Mouse (Mus musculus): ENCODE results near the gene Spocd1. TPM values are rescaled to one million over a fixed set of nuclear protein-coding genes. Genes with fewer than 3 reads are reported as not detected.

Gene Spocd1
- polyA plus RNA-seq, 1 experiment from 2014 or later, result not detected

DNA sequence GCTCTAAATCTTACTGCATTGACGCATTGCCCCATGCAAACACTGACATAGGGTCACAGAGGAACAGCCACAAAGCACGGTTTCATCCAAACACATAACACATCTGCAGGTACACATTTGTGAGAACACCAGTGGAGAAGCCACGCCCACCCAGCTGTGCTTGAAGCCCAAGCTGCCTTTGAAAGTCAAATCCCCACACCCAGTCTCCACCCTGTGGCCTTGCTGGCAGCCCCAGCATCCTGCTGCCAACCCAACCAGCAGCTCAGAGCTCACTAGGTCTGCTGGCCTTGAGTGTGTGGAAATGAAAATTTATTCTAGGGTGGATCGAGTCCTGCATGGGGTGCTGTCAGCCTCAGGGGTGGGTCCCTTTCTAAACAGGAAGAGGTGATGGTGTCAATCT is 48.2 kb downstream of the Spocd1 start:
- peaks cover 8% of the 10 kb centered on the region; the same call in 1 of the 2 replicates for H3K4me1 ChIP-seq (ENCODE audit: control insufficient read depth, insufficient read depth, low read length)
- 0 out of 2 replicates have a peak, but pooled peaks cover 2% of the 10 kb centered on the region for H3K27me3 ChIP-seq (ENCODE audit: control insufficient read depth, insufficient read depth, low read length)
- 45% methylated on average over 4 of the region's 4 CpGs for WGBS
- no peaks in the 10 kb centered on the region for H3K9me3 ChIP-seq (ENCODE audit: control insufficient read depth, low read length)
- H3K4me3 ChIP-seq (ENCODE audit: low read depth, low read length), result no peak overlapping the region
- no peak overlapping the region for H3K9ac ChIP-seq (replicated peaks; ENCODE audit: low read depth, low read length)
- H3K36me3 ChIP-seq (ENCODE audit: control insufficient read depth, insufficient read depth, low read length), result no peaks in the 10 kb centered on the region
- no peak overlapping the region for H3K4me2 ChIP-seq (ENCODE audit: low read depth, low read length)
- no peak overlapping the region for H3K27ac ChIP-seq (ENCODE audit: low read depth, low read length)
- no peak for ATAC-seq (ENCODE audit: low read depth)

DNA sequence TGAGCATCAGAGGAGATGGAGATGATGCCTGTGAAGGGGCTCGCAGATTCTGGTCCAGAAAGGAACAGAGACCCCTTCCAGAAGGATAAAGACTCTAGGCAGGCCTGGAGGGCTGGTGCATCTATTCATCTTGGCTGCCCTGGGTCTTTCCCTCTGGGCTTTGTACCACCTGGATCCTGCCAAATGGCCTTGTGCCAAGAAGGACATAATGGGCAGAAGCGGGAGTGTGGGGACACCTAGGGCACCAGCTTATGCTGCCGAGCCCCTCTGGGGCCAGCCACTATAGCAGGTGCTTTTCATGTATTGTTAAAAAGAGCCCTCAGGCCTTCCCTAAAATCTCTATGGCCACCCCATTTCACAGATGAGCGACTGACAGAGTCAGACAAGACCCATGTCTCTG is 49.2 kb downstream of the Spocd1 start:
- 58% methylated on average over 4 of the region's 4 CpGs for WGBS
- ATAC-seq (ENCODE audit: low read depth), result no peak

DNA sequence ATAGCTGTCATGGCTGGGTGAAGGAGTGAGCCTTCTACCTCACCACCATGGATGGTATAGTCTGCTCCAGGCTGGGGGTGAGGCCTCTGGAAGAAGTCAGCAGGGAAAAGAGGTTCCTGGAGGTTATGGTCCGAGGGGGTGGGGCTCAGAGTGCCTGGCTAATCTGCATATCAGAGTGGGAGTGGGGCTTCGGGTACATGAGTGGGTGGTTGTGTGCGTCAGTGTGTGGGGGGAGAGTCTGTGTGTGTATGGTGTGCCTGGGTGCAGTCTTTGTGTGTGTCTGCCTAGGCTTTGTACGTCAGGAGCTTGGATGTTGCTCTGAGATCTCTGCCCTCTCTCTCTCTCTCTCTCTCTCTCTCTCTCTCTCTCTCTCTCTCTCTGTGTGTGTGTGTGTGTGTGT is 49.9 kb downstream of the Spocd1 start:
- ATAC-seq (ENCODE audit: low read depth), result no peak
- H3K4me3 ChIP-seq (ENCODE audit: low read depth, low read length), result no peak overlapping the region
- no peak overlapping the region for H3K9ac ChIP-seq (replicated peaks; ENCODE audit: low read depth, low read length)
- H3K27me3 ChIP-seq (ENCODE audit: control insufficient read depth, insufficient read depth, low read length), result 0 out of 2 replicates have a peak, but pooled peaks cover 2% of the 10 kb centered on the region
- H3K36me3 ChIP-seq (ENCODE audit: control insufficient read depth, insufficient read depth, low read length), result no peaks in the 10 kb centered on the region
- H3K4me2 ChIP-seq (ENCODE audit: low read depth, low read length), result no peak overlapping the region
- peaks cover 24% of the 10 kb centered on the region for H3K4me1 ChIP-seq (ENCODE audit: control insufficient read depth, insufficient read depth, low read length)
- H3K9me3 ChIP-seq (ENCODE audit: control insufficient read depth, low read length), result no peaks in the 10 kb centered on the region
- no peak overlapping the region for H3K27ac ChIP-seq (ENCODE audit: low read depth, low read length)
- 66% methylated on average over 4 of the region's 4 CpGs for WGBS

More for the DNA sequence above, 49.2 kb downstream of the Spocd1 start:
- Histone ChIP-seq H3K27ac (ENCODE audit: low read depth, low read length) (no peak overlapping the region), H3K4me3 (ENCODE audit: low read depth, low read length) (no peak overlapping the region), H3K27me3 (ENCODE audit: control insufficient read depth, insufficient read depth, low read length) (0 out of 2 replicates have a peak, but pooled peaks cover 2% of the 10 kb centered on the region), H3K9ac (replicated peaks; ENCODE audit: low read depth, low read length) (no peak overlapping the region), H3K9me3 (ENCODE audit: control insufficient read depth, low read length) (no peaks in the 10 kb centered on the region), H3K36me3 (ENCODE audit: control insufficient read depth, insufficient read depth, low read length) (no peaks in the 10 kb centered on the region), H3K4me2 (ENCODE audit: low read depth, low read length) (no peak overlapping the region), H3K4me1 (ENCODE audit: control insufficient read depth, insufficient read depth, low read length) (peaks cover 18% of the 10 kb centered on the region; the same call in 1 of the 2 replicates)

DNA sequence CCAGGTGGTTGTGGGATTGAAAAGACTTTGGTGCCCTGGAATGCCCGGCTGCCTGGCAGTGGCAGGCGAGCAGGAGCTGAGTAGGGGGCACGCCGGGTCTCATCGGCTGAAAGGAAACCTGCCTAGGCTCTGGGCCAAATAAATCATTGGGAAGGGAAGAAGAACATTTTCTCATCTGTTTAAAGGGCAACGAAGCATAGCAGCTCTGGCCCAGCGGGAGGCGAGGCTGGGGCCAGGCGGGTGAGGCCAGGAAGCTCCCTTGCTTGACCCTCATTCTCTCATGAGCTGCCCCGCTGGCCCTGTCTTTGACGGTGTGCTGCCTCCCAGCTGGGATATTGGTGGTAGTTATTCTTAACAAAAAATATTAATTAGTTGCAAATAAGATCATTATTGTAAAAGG is 52.6 kb downstream of the Spocd1 start:
- Histone ChIP-seq H3K36me3 (ENCODE audit: control insufficient read depth, insufficient read depth, low read length) (no peaks in the 10 kb centered on the region), H3K4me3 (ENCODE audit: low read depth, low read length) (no peak overlapping the region), H3K9ac (replicated peaks; ENCODE audit: low read depth, low read length) (no peak overlapping the region), H3K9me3 (ENCODE audit: control insufficient read depth, low read length) (no peaks in the 10 kb centered on the region), H3K4me1 (ENCODE audit: control insufficient read depth, insufficient read depth, low read length) (peaks cover 37% of the 10 kb centered on the region), H3K27ac (ENCODE audit: low read depth, low read length) (no peak overlapping the region), H3K4me2 (ENCODE audit: low read depth, low read length) (no peak overlapping the region), H3K27me3 (ENCODE audit: control insufficient read depth, insufficient read depth, low read length) (peaks cover 5% of the 10 kb centered on the region; the same call in 1 of the 2 replicates)
- no peak for ATAC-seq (ENCODE audit: low read depth)
- 19% methylated on average over 11 of the region's 11 CpGs for WGBS

DNA sequence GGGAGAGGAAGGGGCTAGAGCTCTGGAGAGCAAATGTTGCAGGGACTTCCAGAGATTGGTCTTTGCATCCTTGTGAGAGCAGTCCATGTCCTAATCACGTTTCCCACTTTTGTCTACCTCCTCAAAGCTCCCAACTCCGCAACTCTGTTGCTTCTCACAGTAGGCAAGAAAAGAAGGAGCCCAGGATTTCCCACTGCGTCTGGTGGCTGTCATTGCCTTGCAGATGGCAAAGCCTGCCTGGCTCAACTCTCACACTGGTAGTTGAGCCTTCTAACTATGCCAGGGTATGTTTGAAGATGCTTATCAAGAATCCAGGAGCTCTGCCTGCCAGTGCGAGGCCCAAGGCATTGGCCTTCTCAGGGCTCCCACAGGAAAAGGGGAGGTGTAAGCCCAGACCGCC is 54.0 kb downstream of the Spocd1 start:
- peaks cover 44% of the 10 kb centered on the region for H3K4me1 ChIP-seq (ENCODE audit: control insufficient read depth, insufficient read depth, low read length)
- no peak for ATAC-seq (ENCODE audit: low read depth)

DNA sequence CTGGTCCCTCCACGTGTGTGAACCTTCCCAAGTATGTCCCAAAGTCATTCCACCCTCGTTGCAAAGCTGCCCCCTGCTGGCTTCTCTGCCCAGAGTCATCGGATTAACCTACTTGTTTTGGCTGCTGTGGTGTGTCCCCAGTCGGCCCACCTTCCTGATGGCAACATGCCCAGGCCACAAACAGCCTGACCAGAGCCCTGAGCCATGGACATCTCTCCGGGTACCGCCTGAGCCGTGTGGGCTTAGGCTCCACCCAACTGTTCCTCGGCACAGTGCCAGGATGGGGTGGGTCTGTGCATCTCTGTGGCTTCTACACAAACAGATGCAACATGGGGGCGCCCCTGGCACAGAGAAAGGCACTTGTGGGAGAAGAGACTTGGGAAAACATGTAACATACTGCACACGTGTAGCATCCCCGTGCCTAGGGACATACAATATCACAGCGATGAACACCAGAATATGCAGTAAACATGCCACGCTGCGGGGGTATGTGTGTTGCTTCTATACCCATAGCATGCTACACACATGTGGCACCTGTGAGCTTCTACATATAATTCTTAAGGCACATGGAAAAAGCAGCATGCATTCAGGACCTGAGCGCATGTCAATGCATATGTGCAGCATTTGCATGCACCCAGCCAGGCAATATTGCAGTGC is 54.8 kb downstream of the Spocd1 start:
- Histone ChIP-seq H3K4me1 (ENCODE audit: control insufficient read depth, insufficient read depth, low read length) (peaks cover 50% of the 10 kb centered on the region), H3K4me3 (ENCODE audit: low read depth, low read length) (peak overlapping the region; percentile 78), H3K9ac (replicated peaks; ENCODE audit: low read depth, low read length) (peak overlapping the region; percentile 91; the same call in 1 of the 2 replicates), H3K36me3 (ENCODE audit: control insufficient read depth, insufficient read depth, low read length) (no peaks in the 10 kb centered on the region), H3K27me3 (ENCODE audit: control insufficient read depth, insufficient read depth, low read length) (peaks cover 5% of the 10 kb centered on the region; the same call in 1 of the 2 replicates), H3K4me2 (ENCODE audit: low read depth, low read length) (peak overlapping the region; percentile 85), H3K27ac (ENCODE audit: low read depth, low read length) (peak overlapping the region; percentile 78), H3K9me3 (ENCODE audit: control insufficient read depth, low read length) (no peaks in the 10 kb centered on the region)
- ATAC-seq (ENCODE audit: low read depth), result peak; percentile 47
- 3% methylated on average over 15 of the region's 15 CpGs for WGBS

More for the DNA sequence above, 54.0 kb downstream of the Spocd1 start:
- Histone ChIP-seq H3K9me3 (ENCODE audit: control insufficient read depth, low read length) (no peaks in the 10 kb centered on the region), H3K4me3 (ENCODE audit: low read depth, low read length) (no peak overlapping the region), H3K4me2 (ENCODE audit: low read depth, low read length) (0 out of 2 replicates have a peak overlapping the region, but pooled peaks have one; percentile 85), H3K27ac (ENCODE audit: low read depth, low read length) (no peak overlapping the region), H3K9ac (replicated peaks; ENCODE audit: low read depth, low read length) (no peak overlapping the region), H3K36me3 (ENCODE audit: control insufficient read depth, insufficient read depth, low read length) (no peaks in the 10 kb centered on the region), H3K27me3 (ENCODE audit: control insufficient read depth, insufficient read depth, low read length) (peaks cover 5% of the 10 kb centered on the region; the same call in 1 of the 2 replicates)
- WGBS, result 16% methylated on average over 5 of the region's 5 CpGs

DNA sequence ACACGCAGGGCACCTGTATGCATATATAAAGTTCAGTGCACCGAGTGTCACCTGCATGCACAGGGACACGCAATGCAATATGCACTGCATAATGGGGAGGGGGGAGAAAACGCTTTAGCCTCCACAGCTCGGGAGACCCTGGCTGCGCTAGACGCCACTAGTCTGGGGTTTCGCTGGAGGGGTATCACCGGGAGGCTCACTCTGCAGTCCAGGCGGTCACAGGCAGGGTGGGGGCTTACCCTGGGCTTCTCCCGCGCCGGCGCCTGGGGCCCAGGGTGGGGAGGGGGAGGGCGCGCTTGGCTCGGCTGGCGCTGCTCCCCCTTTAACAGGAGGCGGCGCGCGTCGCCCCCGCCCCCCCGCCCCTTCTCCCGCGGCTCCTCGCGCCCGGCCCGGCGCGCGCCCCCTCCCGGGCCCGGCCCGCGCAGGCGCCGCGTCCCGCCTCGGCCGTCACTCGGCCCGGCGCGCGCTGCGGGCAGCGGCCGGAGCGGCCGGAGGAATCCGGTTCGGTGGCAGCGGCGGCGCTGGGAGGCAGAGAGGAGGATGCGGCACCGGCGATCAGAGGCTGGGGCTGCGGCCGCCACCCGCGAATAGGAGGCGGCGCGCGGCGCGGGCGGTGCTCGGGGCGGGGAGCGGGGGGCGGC is 55.5 kb downstream of the Spocd1 start, which contains the start of gene Adgrb2:
Gene Adgrb2, plus strand, starts transcription at position 450 of the 641 bp plus-strand sequence.
- H3K4me2 ChIP-seq (ENCODE audit: low read depth, low read length), result peak within 1 kb of the TSS; percentile 85
- no peaks in the 10 kb centered on the region for H3K9me3 ChIP-seq (ENCODE audit: control insufficient read depth, low read length)
- WGBS, result under 1% methylated on average over 28 of the region's 77 CpGs
- H3K27me3 ChIP-seq (ENCODE audit: control insufficient read depth, insufficient read depth, low read length), result peaks cover 5% of the 10 kb centered on the region; the same call in 1 of the 2 replicates
- peak within 1 kb of the TSS; percentile 91 for H3K9ac ChIP-seq (replicated peaks; ENCODE audit: low read depth, low read length)
- peaks cover 53% of the 10 kb centered on the region for H3K4me1 ChIP-seq (ENCODE audit: control insufficient read depth, insufficient read depth, low read length)
- no peaks in the 10 kb centered on the region for H3K36me3 ChIP-seq (ENCODE audit: control insufficient read depth, insufficient read depth, low read length)
- ATAC-seq (ENCODE audit: low read depth), result peak; percentile 52
- H3K4me3 ChIP-seq (ENCODE audit: low read depth, low read length), result peak within 1 kb of the TSS; percentile 78
- peak within 1 kb of the TSS; percentile 78 for H3K27ac ChIP-seq (ENCODE audit: low read depth, low read length)

DNA sequence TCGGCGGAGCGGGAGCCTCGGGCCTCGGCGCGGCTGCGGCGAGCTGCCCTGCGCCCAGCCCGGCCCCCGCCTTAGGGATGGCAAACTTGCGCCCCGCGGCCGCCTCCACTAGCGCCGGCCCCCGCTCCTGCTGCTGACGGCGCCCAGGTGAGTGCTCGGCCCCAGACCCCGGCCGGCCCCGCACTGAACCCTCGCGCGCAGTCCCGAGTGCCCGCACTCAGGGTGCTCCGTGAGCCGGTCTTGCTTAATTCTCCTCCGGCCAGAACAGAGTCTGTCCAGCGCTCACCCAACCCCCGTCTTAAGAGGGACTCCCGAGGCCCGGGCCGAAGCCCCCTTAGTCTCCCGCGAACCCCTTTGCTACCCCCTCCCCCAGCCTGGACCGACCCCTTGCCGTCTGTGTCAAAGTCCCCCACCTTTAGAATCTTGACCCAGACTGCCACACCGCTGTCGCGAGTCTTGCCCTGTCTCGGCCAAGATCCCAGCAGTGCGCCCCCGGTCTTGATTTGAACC is 56.2 kb downstream of the Spocd1 start:
- Histone ChIP-seq H3K9me3 (ENCODE audit: control insufficient read depth, low read length) (no peaks in the 10 kb centered on the region), H3K36me3 (ENCODE audit: control insufficient read depth, insufficient read depth, low read length) (no peaks in the 10 kb centered on the region), H3K9ac (replicated peaks; ENCODE audit: low read depth, low read length) (peak overlapping the region; percentile 91), H3K4me1 (ENCODE audit: control insufficient read depth, insufficient read depth, low read length) (peaks cover 53% of the 10 kb centered on the region), H3K27me3 (ENCODE audit: control insufficient read depth, insufficient read depth, low read length) (peaks cover 5% of the 10 kb centered on the region; the same call in 1 of the 2 replicates), H3K4me2 (ENCODE audit: low read depth, low read length) (peak overlapping the region; percentile 85), H3K27ac (ENCODE audit: low read depth, low read length) (peak overlapping the region; percentile 78), H3K4me3 (ENCODE audit: low read depth, low read length) (peak overlapping the region; percentile 78)
- WGBS, result under 1% methylated on average over 36 of the region's 48 CpGs
- ATAC-seq (ENCODE audit: low read depth), result no peak

All from neural tube, embryonic 14.5 days (tissue).